Mouse (Mus musculus) intestine, postnatal 0 days (tissue): ENCODE measurements around the gene Enpp1. TPM values are rescaled to one million over a fixed set of nuclear protein-coding genes. Genes with fewer than 3 reads are reported as not detected.

Experiments used
- ATAC-seq: fragments of 200-750 bp; cut with Nextera tagmentation; 2 replicates; pipeline ENCODE4 v1.8.0; 2017; ENCODE audit warnings: mild to moderate bottlenecking, moderate TSS enrichment, moderate library complexity
- H3K27ac ChIP-seq: fragments of 300-500 bp; sonication (generic); 2 replicates; pipeline ENCODE4 v1.5.1; 2014; ENCODE audit warnings: mild to moderate bottlenecking, low read depth, low read length, moderate library complexity
- H3K27me3 ChIP-seq: fragments of 300-500 bp; sonication (generic); replicated peaks from 2 replicates; pipeline ENCODE4 v1.6.1; 2014; ENCODE audit warnings: low read length, mixed read lengths; ENCODE audit not compliant: control insufficient read depth, insufficient read depth
- H3K36me3 ChIP-seq: fragments of 300-500 bp; sonication (generic); 2 replicates; pipeline ENCODE4 v1.6.1; 2014; ENCODE audit warnings: mild to moderate bottlenecking, moderate library complexity; ENCODE audit not compliant: control insufficient read depth, insufficient read depth
- H3K4me1 ChIP-seq: fragments of 300-500 bp; sonication (generic); replicated peaks from 2 replicates; pipeline ENCODE4 v1.6.1; 2014; ENCODE audit warnings: antibody characterized with exemption, low read length, mixed read lengths; ENCODE audit not compliant: control insufficient read depth, insufficient read depth
- H3K4me2 ChIP-seq: fragments of 300-500 bp; sonication (generic); replicated peaks from 2 replicates; pipeline ENCODE4 v1.6.1; 2014; ENCODE audit warnings: low read depth, mild to moderate bottlenecking, moderate library complexity
- H3K4me3 ChIP-seq: fragments of 300-500 bp; sonication (generic); 2 replicates; pipeline ENCODE4 v1.5.1; 2014; ENCODE audit warnings: low read depth, low read length
- H3K9ac ChIP-seq: fragments of 300-500 bp; sonication (generic); 2 replicates; pipeline ENCODE4 v1.6.1; 2014; ENCODE audit warnings: mild to moderate bottlenecking, low read depth, low read length
- H3K9me3 ChIP-seq: fragments of 300-500 bp; sonication (generic); 2 replicates; pipeline ENCODE4 v1.6.1; 2016; ENCODE audit warnings: mixed run types; ENCODE audit not compliant: control insufficient read depth
- CTCF ChIP-seq: sonication (generic); IDR thresholded peaks from 2 replicates; pipeline ENCODE4 v1.5.1; 2016; ENCODE audit warnings: low read depth, mild to moderate bottlenecking, control low read depth, antibody characterized with exemption, moderate library complexity
- WGBS: fragments of 180-500 bp; shearing (Covaris S2); extraction: QIAGEN DNeasy Blood & Tissue Kit; methylation state at CpG from one replicate; pipeline ENCODE4 v1.1.7; 2014; 5-methylcytosine and 5-hydroxymethylcytosine counted together
- polyA plus RNA-seq: library from polyadenylated mRNA; unstranded; fragments of >200 nt; fragmentation: Nextera tagmentation; extraction: Ambion mirVana; gene quantifications from 2 replicates; pipeline ENCODE4 v1.2.1, GENCODE M21; 2015

Gene Enpp1
- polyA plus RNA-seq, 1 experiment from 2014 or later = 14.1 TPM

GRCm38 (mm10) chr10:24672948-24673347 lies 39.0 kb downstream of the Enpp1 start:
- ATAC-seq = no peak
- Histone ChIP-seq H3K9me3 (no peaks in the 10 kb centered on the region), H3K36me3 (0 out of 2 replicates have a peak, but pooled peaks cover 13% of the 10 kb centered on the region), H3K4me2 (no peak overlapping the region), H3K4me3 (no peak overlapping the region), H3K9ac (no peak overlapping the region), H3K4me1 (no peaks in the 10 kb centered on the region), H3K27ac (no peak overlapping the region), H3K27me3 (no peaks in the 10 kb centered on the region)
- 94% methylated on average over 2 of the region's 2 CpGs for WGBS
- no peak for TF ChIP-seq CTCF

GRCm38 (mm10) chr10:24670548-24670947 lies 41.4 kb downstream of the Enpp1 start:
- Histone ChIP-seq H3K4me1 (no peaks in the 10 kb centered on the region), H3K4me2 (no peak overlapping the region), H3K4me3 (no peak overlapping the region), H3K36me3 (0 out of 2 replicates have a peak, but pooled peaks cover 7% of the 10 kb centered on the region), H3K9me3 (no peaks in the 10 kb centered on the region), H3K27me3 (no peaks in the 10 kb centered on the region), H3K27ac (no peak overlapping the region), H3K9ac (no peak overlapping the region)
- WGBS = 91% methylated on average over 6 of the region's 6 CpGs
- no peak for ATAC-seq
- TF ChIP-seq CTCF = no peak

- no peak for ATAC-seq
- Histone ChIP-seq H3K27me3 (no peaks in the 10 kb centered on the region), H3K9me3 (no peaks in the 10 kb centered on the region), H3K4me3 (no peak overlapping the region), H3K4me2 (no peak overlapping the region), H3K27ac (no peak overlapping the region), H3K9ac (no peak overlapping the region), H3K4me1 (no peaks in the 10 kb centered on the region), H3K36me3 (peaks cover 29% of the 10 kb centered on the region)
- no peak for TF ChIP-seq CTCF
- WGBS = 82% methylated on average over 11 of the region's 11 CpGs
Measured at GRCm38 (mm10) chr10:24650990-24651569, 60.9 kb downstream of the Enpp1 start.

GRCm38 (mm10) chr10:24647996-24648738 lies 63.8 kb downstream of the Enpp1 start:
- 67% methylated on average over 6 of the region's 6 CpGs for WGBS
- no peak overlapping the region for H3K4me3 ChIP-seq
- no peak for TF ChIP-seq CTCF
- H3K27me3 ChIP-seq = no peaks in the 10 kb centered on the region
- no peak overlapping the region for H3K4me2 ChIP-seq
- no peaks in the 10 kb centered on the region for H3K4me1 ChIP-seq
- no peak overlapping the region for H3K9ac ChIP-seq
- H3K27ac ChIP-seq = no peak overlapping the region
- peaks cover 21% of the 10 kb centered on the region for H3K36me3 ChIP-seq
- H3K9me3 ChIP-seq = no peaks in the 10 kb centered on the region
- ATAC-seq = no peak

GRCm38 (mm10) chr10:24645169-24645568 lies 66.8 kb downstream of the Enpp1 start:
- no peaks in the 10 kb centered on the region for H3K9me3 ChIP-seq
- no peak overlapping the region for H3K9ac ChIP-seq
- ATAC-seq = no peak
- H3K27ac ChIP-seq = no peak overlapping the region
- 70% methylated on average over 8 of the region's 8 CpGs for WGBS
- H3K4me1 ChIP-seq = no peaks in the 10 kb centered on the region
- peaks cover 17% of the 10 kb centered on the region; the same call in 1 of the 2 replicates for H3K36me3 ChIP-seq
- H3K4me3 ChIP-seq = no peak overlapping the region
- no peak overlapping the region for H3K4me2 ChIP-seq
- TF ChIP-seq CTCF = no peak
- no peaks in the 10 kb centered on the region for H3K27me3 ChIP-seq

GRCm38 (mm10) chr10:24642796-24643580 lies 69.0 kb downstream of the Enpp1 start:
- H3K9ac ChIP-seq = no peak overlapping the region
- peaks cover 17% of the 10 kb centered on the region; the same call in 1 of the 2 replicates for H3K36me3 ChIP-seq
- no peak for TF ChIP-seq CTCF
- H3K4me1 ChIP-seq = 0 out of 2 replicates have a peak, but pooled peaks cover 8% of the 10 kb centered on the region
- no peak for ATAC-seq
- no peaks in the 10 kb centered on the region for H3K9me3 ChIP-seq
- H3K4me2 ChIP-seq = no peak overlapping the region
- WGBS = 82% methylated on average over 11 of the region's 11 CpGs
- no peak overlapping the region for H3K27ac ChIP-seq
- H3K4me3 ChIP-seq = no peak overlapping the region
- no peaks in the 10 kb centered on the region for H3K27me3 ChIP-seq
